Mouse (Mus musculus) spleen, postnatal 14 days (tissue): ENCODE measurements around the gene Carf.

ENCODE experiments used
- DNase-seq, 2 experiments: peaks; one replicate each; pipeline ENCODE4 v3.0.0; 2021 to 2022; ENCODE audit warnings: low spot score in 2 of 2

Carf gene

GRCm38 (mm10) chr1:60179932-60180783 is 82.1 kb downstream of the Carf start, which contains the start of gene Nbeal1:
Nbeal1 (plus strand) TSS chr1:60180599.
- peak; percentile 97 to 98 for DNase-seq

GRCm38 (mm10) chr1:60180784-60181221 is 82.8 kb downstream of the Carf start:
- no peak for DNase-seq

DNA sequence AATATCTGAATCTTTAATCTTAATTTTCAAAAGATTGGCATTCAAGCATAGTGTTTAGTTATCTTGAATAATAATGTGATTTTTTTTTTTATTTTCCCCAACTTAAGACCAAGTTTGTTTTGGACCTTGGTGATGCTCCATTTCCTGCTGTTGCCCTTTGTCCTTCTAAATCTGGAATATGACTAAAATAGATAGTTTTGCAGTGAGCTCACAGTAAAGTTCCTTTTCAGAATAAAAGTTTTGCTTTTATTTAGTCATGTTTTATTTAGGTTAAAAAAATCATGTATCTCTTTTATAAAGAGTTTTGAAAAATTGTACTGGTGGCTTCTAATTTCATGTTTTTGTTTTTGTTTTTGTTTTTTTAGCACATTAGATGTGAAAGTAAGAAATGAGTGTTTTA is 90.4 kb downstream of the Carf start:
- no peak for DNase-seq

DNA sequence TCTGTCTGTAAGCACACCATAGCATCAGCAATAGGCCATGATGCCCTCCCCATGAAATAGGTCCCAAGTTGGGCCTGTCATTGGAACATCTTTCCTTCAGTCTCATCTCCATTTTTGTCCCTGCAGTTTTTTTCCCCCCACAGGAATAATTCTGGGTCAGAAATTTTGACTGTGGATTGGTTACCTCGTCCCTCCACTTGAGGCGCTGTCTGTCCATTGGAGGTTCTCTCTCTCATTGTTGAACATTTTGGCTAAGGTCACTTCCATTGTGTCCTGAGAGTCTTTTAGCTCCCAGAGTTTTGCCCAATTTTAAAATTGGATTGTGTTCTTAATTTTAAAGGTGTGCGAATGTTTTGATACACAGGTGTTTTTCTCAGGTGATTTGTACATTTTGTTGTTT is 98.8 kb downstream of the Carf start:
- DNase-seq: no peak

DNA sequence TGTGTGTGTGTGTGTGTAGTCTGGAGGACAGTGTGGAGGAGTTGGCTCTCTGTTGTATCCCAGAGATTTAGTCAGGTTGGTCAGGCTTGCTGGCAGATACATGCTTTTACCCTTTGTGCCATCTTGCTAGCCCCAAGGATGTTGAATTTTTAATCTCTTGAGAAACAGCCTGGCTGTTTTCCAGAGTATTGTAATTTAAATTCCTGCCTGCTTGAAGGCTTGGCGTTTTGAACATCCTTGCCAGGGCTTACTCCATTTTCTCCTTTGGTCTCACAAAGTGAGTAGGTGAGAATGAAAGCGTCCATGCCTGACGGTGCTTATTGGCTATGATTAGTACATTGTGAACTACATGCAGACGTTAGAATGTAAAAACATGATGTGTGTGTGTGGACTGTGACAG is 101.0 kb downstream of the Carf start:
- no peak for DNase-seq
